Mouse (Mus musculus) limb, embryonic 13.5 days (tissue): ENCODE results near the gene Tmem88b. TPM values are rescaled to one million over a fixed set of nuclear protein-coding genes. Genes with fewer than 3 reads are reported as not detected.
A peak's percentile ranks its signal among the peaks of the same experiment; 100 is the strongest.

Experiments used
- ATAC-seq: fragments of 200-750 bp; cut with Nextera tagmentation; 2 replicates; pipeline ENCODE4 v1.8.0; 2017; ENCODE audit warnings: low read depth, moderate number of reproducible peaks, moderate TSS enrichment; ENCODE audit not compliant: low FRiP score
- H3K27ac ChIP-seq: fragments of 300-500 bp; sonication (generic); 2 replicates; pipeline ENCODE4 v1.5.1; 2015; ENCODE audit warnings: inconsistent platforms, mild to moderate bottlenecking, moderate library complexity
- H3K27me3 ChIP-seq: fragments of 300-500 bp; sonication (generic); 2 replicates; pipeline ENCODE4 v1.6.1; 2015; ENCODE audit warnings: mild to moderate bottlenecking, inconsistent platforms
- H3K36me3 ChIP-seq: fragments of 300-500 bp; sonication (generic); 2 replicates; pipeline ENCODE4 v1.6.1; 2015; ENCODE audit warnings: inconsistent platforms, mild to moderate bottlenecking, moderate library complexity
- H3K4me1 ChIP-seq: fragments of 300-500 bp; sonication (generic); 2 replicates; pipeline ENCODE4 v1.6.1; 2015; ENCODE audit warnings: inconsistent platforms
- H3K4me2 ChIP-seq: fragments of 300-500 bp; sonication (generic); replicated peaks from 2 replicates; pipeline ENCODE4 v1.6.1; 2015; ENCODE audit warnings: inconsistent platforms, mild to moderate bottlenecking, moderate library complexity
- H3K4me3 ChIP-seq: fragments of 300-500 bp; sonication (generic); 2 replicates; pipeline ENCODE4 v1.5.1; 2015; ENCODE audit warnings: moderate library complexity, mild to moderate bottlenecking, inconsistent platforms
- H3K9ac ChIP-seq: fragments of 300-500 bp; sonication (generic); 2 replicates; pipeline ENCODE4 v1.6.1; 2015; ENCODE audit warnings: mild to moderate bottlenecking, inconsistent platforms
- H3K9me3 ChIP-seq: fragments of 300-500 bp; sonication (generic); 2 replicates; pipeline ENCODE4 v1.6.1; 2016; ENCODE audit warnings: inconsistent platforms
- WGBS: fragments of 180-500 bp; shearing (Covaris S2); methylation state at CpG from one replicate; pipeline ENCODE4 v1.1.7; 2015; 5-methylcytosine and 5-hydroxymethylcytosine counted together
- polyA plus RNA-seq: library from polyadenylated mRNA; unstranded; fragments of >200 nt; fragmentation: Nextera tagmentation; extraction: Ambion mirVana; gene quantifications from 2 replicates; pipeline ENCODE4 v1.2.1, GENCODE M21; 2015

Gene Tmem88b
- polyA plus RNA-seq, 1 experiment from 2014 or later, result 0.81 TPM

DNA sequence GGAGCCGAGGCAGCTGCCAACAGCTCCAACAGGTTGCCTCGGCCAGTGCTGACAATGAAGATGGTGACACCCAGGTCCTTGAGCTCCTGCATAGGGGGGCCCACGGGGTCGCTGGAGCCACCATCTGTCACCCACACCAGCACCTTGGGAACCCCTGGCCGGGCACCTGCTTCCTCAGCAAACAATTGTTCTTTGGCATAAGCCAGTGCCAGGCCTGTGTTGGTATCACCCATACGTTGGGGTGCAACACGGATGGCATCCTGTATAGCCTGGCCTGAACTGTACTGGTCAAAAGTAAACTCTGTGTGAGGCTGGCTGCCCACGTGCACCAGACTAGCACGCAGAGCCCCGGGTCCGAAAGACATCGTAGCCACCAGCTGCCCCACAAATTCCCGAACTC is 12.9 kb downstream of the Tmem88b start:
- Histone ChIP-seq H3K27me3 (peaks cover 32% of the 10 kb centered on the region), H3K4me1 (peaks cover 35% of the 10 kb centered on the region), H3K27ac (no peak overlapping the region), H3K9ac (0 out of 2 replicates have a peak overlapping the region, but pooled peaks have one; percentile 19), H3K9me3 (no peaks in the 10 kb centered on the region), H3K36me3 (no peaks in the 10 kb centered on the region), H3K4me2 (no peak overlapping the region), H3K4me3 (no peak overlapping the region)
- ATAC-seq, result no peak
- 88% methylated on average over 13 of the region's 13 CpGs for WGBS

DNA sequence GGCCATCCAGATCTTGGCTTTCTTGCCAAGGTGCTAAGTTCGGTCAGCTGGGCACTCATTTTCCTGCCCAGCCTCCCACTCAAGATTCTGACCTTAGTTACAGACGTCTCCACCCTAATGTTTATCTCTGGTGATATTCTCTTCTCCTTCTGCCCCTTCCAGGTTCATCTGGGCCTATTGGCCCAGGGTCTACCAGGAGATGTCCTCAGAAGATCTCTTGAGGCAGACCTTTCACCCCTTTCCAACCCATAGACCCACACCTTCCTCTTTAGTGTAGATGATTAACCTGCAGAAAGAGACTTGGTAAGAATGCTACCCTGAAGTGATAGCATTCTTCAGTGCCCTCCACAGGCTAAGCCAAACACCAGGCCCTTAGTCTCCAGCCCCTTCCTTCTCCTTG is 14.0 kb downstream of the Tmem88b start:
- no peak overlapping the region for H3K9ac ChIP-seq
- H3K4me2 ChIP-seq, result no peak overlapping the region
- H3K4me3 ChIP-seq, result no peak overlapping the region
- no peaks in the 10 kb centered on the region for H3K36me3 ChIP-seq
- peaks cover 32% of the 10 kb centered on the region for H3K27me3 ChIP-seq
- no peak for ATAC-seq
- H3K27ac ChIP-seq, result no peak overlapping the region
- 85% methylated on average over 2 of the region's 2 CpGs for WGBS
- peaks cover 35% of the 10 kb centered on the region for H3K4me1 ChIP-seq
- H3K9me3 ChIP-seq, result no peaks in the 10 kb centered on the region

DNA sequence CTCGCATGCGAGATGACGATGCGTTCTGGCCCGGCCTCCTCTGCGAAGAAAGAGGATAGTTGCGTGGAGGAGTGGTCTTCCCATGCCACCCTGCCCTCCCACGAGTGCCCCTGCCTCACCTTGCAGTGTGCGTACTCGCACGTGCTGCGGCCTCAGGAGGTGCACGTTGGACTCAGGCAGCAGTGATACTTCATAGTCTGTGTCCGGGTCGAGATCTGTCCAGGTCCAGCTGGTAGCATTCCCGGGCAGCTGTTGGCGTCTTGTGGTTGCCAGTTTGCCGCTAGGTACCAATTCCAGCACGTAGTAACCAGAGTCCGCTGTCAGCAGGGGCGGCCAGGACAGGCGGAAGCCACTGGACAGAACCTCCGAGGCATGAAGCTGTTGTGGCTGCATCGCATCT is 15.0 kb downstream of the Tmem88b start:
- Histone ChIP-seq H3K4me2 (peak overlapping the region; percentile 79), H3K9ac (peak overlapping the region; percentile 88), H3K9me3 (no peaks in the 10 kb centered on the region), H3K27ac (no peak overlapping the region), H3K36me3 (no peaks in the 10 kb centered on the region), H3K27me3 (peaks cover 29% of the 10 kb centered on the region), H3K4me1 (peaks cover 35% of the 10 kb centered on the region), H3K4me3 (peak overlapping the region; percentile 58)
- WGBS, result 42% methylated on average over 24 of the region's 24 CpGs
- ATAC-seq, result peak; percentile 3; the same call in 1 of the 2 replicates

DNA sequence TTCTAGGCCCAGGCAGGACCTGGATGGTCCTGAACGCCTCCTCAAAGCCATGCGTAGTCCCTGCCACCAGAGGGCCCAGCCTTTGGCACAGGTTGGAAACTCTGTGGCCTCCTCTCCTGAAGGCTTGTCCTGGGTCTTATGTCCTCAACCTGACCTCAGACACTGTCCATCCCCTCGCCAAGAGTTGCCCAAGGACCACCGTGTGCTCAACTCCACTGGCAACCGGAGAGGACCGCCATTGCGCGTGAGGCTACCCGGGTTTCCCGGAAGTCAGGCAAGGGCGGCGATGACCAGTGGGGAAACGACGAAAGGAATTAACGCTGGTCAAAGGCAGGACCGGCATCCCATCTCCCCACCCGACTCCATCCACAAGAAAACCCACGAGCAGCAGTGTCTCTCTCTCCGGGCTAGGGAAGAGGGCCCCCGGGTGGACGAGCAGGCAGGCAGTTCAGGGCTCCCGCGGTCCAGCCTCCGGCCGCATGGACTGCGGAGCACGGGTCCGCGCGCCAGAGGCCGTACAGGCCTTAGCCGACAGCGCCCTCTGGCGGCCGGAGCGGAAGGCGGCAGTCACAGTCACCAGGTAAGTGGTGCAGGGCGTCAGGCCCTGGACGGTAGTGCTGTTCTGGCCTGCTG is 15.7 kb downstream of the Tmem88b start:
- Histone ChIP-seq H3K4me3 (peak overlapping the region; percentile 58), H3K9ac (peak overlapping the region; percentile 88), H3K4me2 (peak overlapping the region; percentile 79), H3K36me3 (no peaks in the 10 kb centered on the region), H3K9me3 (no peaks in the 10 kb centered on the region), H3K27me3 (peaks cover 24% of the 10 kb centered on the region), H3K4me1 (peaks cover 30% of the 10 kb centered on the region), H3K27ac (peak overlapping the region; percentile 78)
- under 1% methylated on average over 39 of the region's 39 CpGs for WGBS
- ATAC-seq, result peak; percentile 86

DNA sequence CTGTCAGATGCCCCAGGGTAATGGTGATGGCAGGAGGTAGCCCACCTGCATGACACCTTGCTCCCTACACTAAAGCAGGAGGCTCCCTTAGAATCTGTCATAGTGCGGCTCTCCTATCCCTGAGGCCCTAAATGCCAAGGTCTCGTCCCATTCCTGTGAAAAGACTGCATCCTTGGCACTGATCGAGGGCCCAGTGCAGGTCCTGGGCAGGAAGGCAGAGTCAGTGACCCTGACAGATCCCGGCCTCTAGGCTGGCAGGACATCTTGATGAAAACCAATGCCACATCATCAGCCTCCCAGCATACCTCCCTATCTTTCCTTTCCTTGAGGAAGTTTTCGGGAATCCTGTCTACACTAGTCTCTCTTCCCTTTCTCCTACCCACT is 16.2 kb downstream of the Tmem88b start:
- no peak for ATAC-seq
- Histone ChIP-seq H3K4me3 (peak overlapping the region; percentile 58), H3K27me3 (peaks cover 24% of the 10 kb centered on the region), H3K27ac (peak overlapping the region; percentile 78; the same call in 1 of the 2 replicates), H3K36me3 (no peaks in the 10 kb centered on the region), H3K9ac (peak overlapping the region; percentile 88), H3K9me3 (no peaks in the 10 kb centered on the region), H3K4me1 (peaks cover 25% of the 10 kb centered on the region), H3K4me2 (peak overlapping the region; percentile 79)
- 61% methylated on average over 5 of the region's 5 CpGs for WGBS

DNA sequence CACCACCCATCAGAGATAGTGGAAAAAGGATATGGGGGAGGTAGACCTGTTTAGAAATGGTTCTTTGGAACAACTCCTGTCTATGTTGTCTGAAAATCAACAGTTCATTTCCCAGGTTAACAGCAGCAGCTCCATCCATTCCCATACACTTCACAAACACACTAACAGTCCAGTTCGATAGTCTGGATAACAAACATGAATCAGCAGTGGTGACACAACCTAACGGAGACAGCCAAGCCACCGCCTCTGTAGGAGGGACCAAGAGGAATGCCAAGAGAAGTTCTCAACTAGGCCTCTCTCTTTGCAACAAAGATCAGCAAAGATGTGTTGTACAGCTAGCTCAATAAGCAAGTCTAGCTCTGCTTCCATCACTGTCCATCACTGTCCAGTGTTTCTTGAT is 23.3 kb downstream of the Tmem88b start:
- WGBS, result 88% methylated on average over 3 of the region's 3 CpGs
- Histone ChIP-seq H3K9me3 (no peaks in the 10 kb centered on the region), H3K4me3 (no peak overlapping the region), H3K27me3 (no peaks in the 10 kb centered on the region), H3K4me2 (peak overlapping the region; percentile 98), H3K36me3 (peaks cover 8% of the 10 kb centered on the region), H3K27ac (no peak overlapping the region), H3K9ac (no peak overlapping the region), H3K4me1 (peaks cover 28% of the 10 kb centered on the region)
- no peak for ATAC-seq

DNA sequence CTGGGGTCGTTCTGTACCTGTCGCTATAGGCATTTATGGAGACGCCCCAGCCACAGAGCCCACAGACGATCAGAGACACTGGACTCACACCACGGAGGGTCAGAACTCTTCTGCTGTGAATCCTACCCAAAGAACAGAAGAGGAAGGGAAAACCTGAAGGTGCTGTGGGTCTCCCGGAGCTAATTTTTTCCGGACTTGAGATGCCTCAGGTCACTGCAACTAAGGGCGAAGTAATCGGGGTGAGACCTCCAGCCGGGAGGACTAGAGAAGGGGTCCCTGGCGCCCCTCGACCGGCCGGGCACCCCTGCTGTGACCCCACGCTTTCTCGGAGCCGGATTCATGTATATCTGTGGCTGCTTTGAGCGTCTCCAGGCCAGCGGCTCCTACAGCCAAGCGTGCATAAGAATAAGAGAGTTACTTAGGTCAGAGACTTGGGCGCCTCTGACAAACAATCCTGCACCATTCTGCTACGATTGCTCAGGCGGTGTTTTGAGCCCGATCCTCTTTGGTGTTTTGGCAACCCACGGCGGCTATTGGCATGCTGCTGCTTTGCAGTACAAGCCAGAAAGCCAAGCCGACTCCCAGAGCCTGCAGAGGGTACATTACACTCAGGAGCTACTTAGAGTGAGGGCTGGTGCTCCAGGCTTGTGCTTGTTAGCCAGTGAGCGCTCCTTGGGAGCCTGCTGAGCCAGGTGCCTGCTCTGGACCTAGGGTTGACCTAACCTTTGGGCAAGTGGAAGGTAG is 24.1 kb downstream of the Tmem88b start:
- peaks cover 16% of the 10 kb centered on the region for H3K36me3 ChIP-seq
- peak overlapping the region; percentile 90 for H3K9ac ChIP-seq
- H3K9me3 ChIP-seq, result no peaks in the 10 kb centered on the region
- peak; percentile 11; the same call in 1 of the 2 replicates for ATAC-seq
- H3K27me3 ChIP-seq, result no peaks in the 10 kb centered on the region
- WGBS, result 3% methylated on average over 28 of the region's 28 CpGs
- peak overlapping the region; percentile 29; the same call in 1 of the 2 replicates for H3K27ac ChIP-seq
- H3K4me2 ChIP-seq, result peak overlapping the region; percentile 98
- peak overlapping the region; percentile 91 for H3K4me3 ChIP-seq
- peaks cover 28% of the 10 kb centered on the region for H3K4me1 ChIP-seq

DNA sequence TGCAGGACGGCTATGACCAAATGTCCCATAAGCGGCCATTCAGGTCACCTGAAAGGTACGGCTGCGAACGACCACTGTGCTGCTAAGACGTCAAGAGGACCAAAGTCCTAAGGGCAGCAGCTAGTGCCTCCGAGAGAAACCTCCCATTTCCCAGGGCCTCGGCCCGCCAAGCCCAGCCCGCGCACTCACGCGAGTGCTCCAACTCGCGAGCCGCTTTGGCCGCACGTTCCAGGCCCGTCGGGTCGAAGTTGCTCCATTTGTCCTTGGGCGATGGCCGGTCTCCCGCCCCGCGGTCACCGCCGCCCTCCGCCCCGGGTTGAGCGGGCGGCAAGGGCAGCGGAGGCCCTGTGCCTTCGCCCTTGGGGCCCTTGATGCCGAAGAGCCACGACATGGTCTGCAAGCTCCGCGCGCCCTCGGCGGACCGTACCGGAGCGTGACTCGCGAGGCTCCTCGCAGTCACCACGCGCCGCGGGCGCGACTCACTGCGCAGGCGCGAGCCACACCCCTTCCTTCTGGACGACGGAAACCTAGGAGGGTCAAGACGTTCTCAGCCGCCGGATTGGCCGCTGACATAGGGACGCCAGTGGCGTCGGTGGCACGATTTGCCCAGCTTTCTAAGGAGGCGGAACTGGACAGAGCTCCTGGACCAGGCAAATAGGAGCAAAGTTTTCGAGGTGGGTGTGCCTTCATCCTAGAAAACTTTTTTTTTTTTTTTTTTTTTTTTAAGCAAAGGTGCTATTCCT is 24.9 kb downstream of the Tmem88b start, which contains the start of gene Atad3a:
TSS of gene Atad3a (minus strand) at position 481 of the 743 bp plus-strand sequence.
- H3K27ac ChIP-seq, result peak within 1 kb of the TSS; percentile 29; the same call in 1 of the 2 replicates
- no peaks in the 10 kb centered on the region for H3K9me3 ChIP-seq
- H3K9ac ChIP-seq, result peak within 1 kb of the TSS; percentile 90
- WGBS, result 1% methylated on average over 68 of the region's 68 CpGs
- peak within 1 kb of the TSS; percentile 98 for H3K4me2 ChIP-seq
- H3K36me3 ChIP-seq, result peaks cover 24% of the 10 kb centered on the region
- ATAC-seq, result peak; percentile 96
- peaks cover 28% of the 10 kb centered on the region for H3K4me1 ChIP-seq
- H3K27me3 ChIP-seq, result no peaks in the 10 kb centered on the region
- peak within 1 kb of the TSS; percentile 91 for H3K4me3 ChIP-seq

DNA sequence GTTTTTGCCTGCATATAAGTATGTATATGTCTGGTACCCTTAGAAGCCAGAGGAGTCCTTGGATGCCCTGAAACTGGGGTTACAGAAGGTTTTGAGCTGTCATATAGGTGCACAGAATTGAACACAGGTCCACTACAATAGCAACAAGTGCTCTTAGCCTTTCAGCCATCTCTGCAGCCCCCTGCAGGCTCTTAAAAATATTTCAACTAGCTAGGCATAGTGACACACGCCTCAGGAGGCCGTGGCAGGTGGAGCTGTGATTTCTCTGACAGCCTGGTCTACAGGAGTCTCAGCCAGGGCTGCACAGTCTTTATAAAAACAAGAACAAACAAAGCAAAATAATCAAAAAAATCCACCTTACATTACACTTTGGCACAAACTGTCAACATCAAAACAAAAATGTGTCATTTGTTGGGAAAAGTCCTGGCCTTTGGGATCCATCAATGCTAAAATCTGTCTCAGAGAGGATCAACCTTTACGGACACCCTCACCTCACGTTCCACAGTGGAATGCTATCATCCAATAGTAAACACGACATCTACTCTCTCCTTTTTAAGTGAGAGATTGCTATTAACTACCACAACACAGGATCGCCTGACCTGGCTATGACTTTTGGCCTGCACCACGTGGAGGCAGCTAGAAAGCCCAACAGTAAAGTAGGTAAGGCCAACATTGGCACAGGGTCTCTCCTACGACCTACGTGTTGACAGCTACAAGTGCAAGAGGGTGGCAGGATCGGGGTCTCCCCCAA is 25.6 kb downstream of the Tmem88b start:
- H3K27ac ChIP-seq, result no peak overlapping the region
- peak overlapping the region; percentile 91 for H3K4me3 ChIP-seq
- ATAC-seq, result no peak
- peak overlapping the region; percentile 87 for H3K9ac ChIP-seq
- 4% methylated on average over 10 of the region's 10 CpGs for WGBS
- peaks cover 31% of the 10 kb centered on the region for H3K36me3 ChIP-seq
- H3K4me2 ChIP-seq, result peak overlapping the region; percentile 98
- peaks cover 28% of the 10 kb centered on the region for H3K4me1 ChIP-seq
- no peaks in the 10 kb centered on the region for H3K9me3 ChIP-seq
- H3K27me3 ChIP-seq, result no peaks in the 10 kb centered on the region

DNA sequence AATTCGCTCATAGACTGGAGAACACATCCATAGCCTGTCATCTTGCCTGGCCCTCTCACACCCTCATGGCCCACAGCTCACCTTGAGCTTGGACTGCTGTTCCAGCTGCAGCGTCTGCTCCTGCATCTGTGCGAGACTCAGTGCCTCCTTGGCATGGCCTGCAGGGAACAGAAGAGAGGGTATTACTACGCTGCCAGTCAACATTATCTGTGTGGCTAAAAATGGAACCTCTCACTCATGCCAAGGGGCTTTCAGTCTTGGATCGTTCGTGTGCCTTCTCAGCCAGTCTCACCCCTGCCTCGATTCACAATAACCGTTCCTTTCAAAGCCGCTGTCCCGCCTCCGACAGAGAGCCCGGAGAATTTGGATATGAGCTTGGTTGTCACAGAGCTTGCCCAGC is 28.7 kb downstream of the Tmem88b start:
- no peak for ATAC-seq
- no peak overlapping the region for H3K4me3 ChIP-seq
- H3K9me3 ChIP-seq, result no peaks in the 10 kb centered on the region
- no peak overlapping the region for H3K27ac ChIP-seq
- H3K4me2 ChIP-seq, result no peak overlapping the region
- no peak overlapping the region for H3K9ac ChIP-seq
- 92% methylated on average over 12 of the region's 12 CpGs for WGBS
- peaks cover 28% of the 10 kb centered on the region for H3K4me1 ChIP-seq
- H3K36me3 ChIP-seq, result peaks cover 59% of the 10 kb centered on the region
- H3K27me3 ChIP-seq, result no peaks in the 10 kb centered on the region

DNA sequence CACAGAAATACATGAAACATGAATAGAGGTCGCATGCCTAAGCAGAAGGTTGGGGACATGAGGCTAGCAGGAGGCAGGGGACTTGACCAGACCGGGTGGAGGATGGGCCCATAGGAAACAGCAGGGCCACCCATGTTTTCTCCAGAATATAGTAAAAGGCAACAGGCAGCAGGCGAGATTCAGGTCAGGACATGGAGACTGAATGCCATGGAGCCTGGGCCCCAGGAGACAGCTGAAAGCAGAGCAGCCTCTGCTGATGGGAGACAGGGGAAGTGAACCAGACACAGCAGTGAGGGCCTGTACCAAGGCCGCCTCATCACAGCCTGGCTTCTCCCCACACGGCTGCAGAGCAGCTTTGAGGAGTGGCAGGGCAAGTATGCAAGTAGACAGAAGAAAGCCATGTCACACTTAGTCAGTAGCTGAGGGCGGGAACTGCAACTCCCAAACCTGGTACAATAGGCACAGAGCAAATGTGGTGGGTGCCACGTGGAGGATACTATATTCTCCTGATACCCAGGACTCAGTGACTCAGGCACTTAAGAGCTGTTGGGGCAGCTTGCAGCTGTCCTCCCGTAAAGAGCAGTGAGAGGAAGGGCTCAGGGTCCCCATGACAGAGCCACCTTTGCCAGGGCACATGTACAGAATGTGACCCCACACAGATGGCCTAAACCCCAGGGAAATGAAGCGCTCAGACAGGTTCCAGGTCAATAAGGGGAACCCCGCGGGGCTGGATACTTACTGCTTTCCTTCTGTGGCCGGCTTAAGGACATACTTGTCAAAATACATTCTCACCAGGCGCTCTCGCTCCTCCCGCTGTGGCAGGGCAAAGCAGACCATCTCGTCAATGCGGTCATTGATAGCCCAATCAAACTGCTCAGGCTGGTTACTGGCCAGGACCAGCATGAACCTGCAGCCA is 38.8 kb downstream of the Tmem88b start:
- Histone ChIP-seq H3K9ac (no peak overlapping the region), H3K4me3 (no peak overlapping the region), H3K27me3 (no peaks in the 10 kb centered on the region), H3K4me2 (no peak overlapping the region), H3K9me3 (no peaks in the 10 kb centered on the region), H3K27ac (no peak overlapping the region), H3K4me1 (no peaks in the 10 kb centered on the region), H3K36me3 (peaks cover 99% of the 10 kb centered on the region)
- ATAC-seq, result no peak
- 90% methylated on average over 17 of the region's 17 CpGs for WGBS
